Mouse (Mus musculus): ENCODE data around the gene Nphs1. TPM values are rescaled to one million over a fixed set of nuclear protein-coding genes. Genes with fewer than 3 reads are reported as not detected.

Nphs1 gene
- polyA plus RNA-seq, 1 experiment from 2014 or later, result 0.54 TPM

- Histone ChIP-seq H3K4me1 (replicated peaks; ENCODE audit: control insufficient read depth, insufficient read depth, low read length) (no peaks in the 10 kb centered on the region), H3K9me3 (ENCODE audit: control insufficient read depth, low read length) (no peaks in the 10 kb centered on the region), H3K36me3 (replicated peaks; ENCODE audit: control insufficient read depth, insufficient read depth) (peaks cover 91% of the 10 kb centered on the region), H3K4me2 (replicated peaks) (no peak overlapping the region), H3K9ac (no peak overlapping the region), H3K27ac (no peak overlapping the region), H3K4me3 (replicated peaks; ENCODE audit: low read length) (no peak overlapping the region), H3K27me3 (ENCODE audit: control insufficient read depth, insufficient read depth, low read length) (no peaks in the 10 kb centered on the region)
- ATAC-seq (ENCODE audit: low FRiP score), result no peak
- WGBS, result 42% methylated on average over 10 of the region's 10 CpGs
- no peak for DNase-seq (ENCODE audit: low spot score)
Measured at GRCm38 (mm10) chr7:30525954-30526353, 67.8 kb downstream of the Nphs1 start.

- Histone ChIP-seq H3K9ac (no peak overlapping the region), H3K4me2 (replicated peaks) (no peak overlapping the region), H3K9me3 (ENCODE audit: control insufficient read depth, low read length) (no peaks in the 10 kb centered on the region), H3K27me3 (ENCODE audit: control insufficient read depth, insufficient read depth, low read length) (no peaks in the 10 kb centered on the region), H3K4me1 (replicated peaks; ENCODE audit: control insufficient read depth, insufficient read depth, low read length) (0 out of 2 replicates have a peak, but pooled peaks cover 2% of the 10 kb centered on the region), H3K4me3 (replicated peaks; ENCODE audit: low read length) (no peak overlapping the region), H3K36me3 (replicated peaks; ENCODE audit: control insufficient read depth, insufficient read depth) (peaks cover 96% of the 10 kb centered on the region), H3K27ac (no peak overlapping the region)
- 31% methylated on average over 15 of the region's 17 CpGs for WGBS
- ATAC-seq (ENCODE audit: low FRiP score) (no peak), DNase-seq (ENCODE audit: low spot score) (no peak)
Measured at GRCm38 (mm10) chr7:30526399-30526798, 68.3 kb downstream of the Nphs1 start.

GRCm38 (mm10) chr7:30526981-30527380 lies 68.9 kb downstream of the Nphs1 start:
- WGBS, result 86% methylated on average over 14 of the region's 14 CpGs
- Histone ChIP-seq H3K9ac (no peak overlapping the region), H3K4me2 (replicated peaks) (no peak overlapping the region), H3K27me3 (ENCODE audit: control insufficient read depth, insufficient read depth, low read length) (no peaks in the 10 kb centered on the region), H3K9me3 (ENCODE audit: control insufficient read depth, low read length) (no peaks in the 10 kb centered on the region), H3K4me1 (replicated peaks; ENCODE audit: control insufficient read depth, insufficient read depth, low read length) (peaks cover 8% of the 10 kb centered on the region), H3K36me3 (replicated peaks; ENCODE audit: control insufficient read depth, insufficient read depth) (peaks cover 100% of the 10 kb centered on the region), H3K4me3 (replicated peaks; ENCODE audit: low read length) (no peak overlapping the region), H3K27ac (no peak overlapping the region)
- no peak for DNase-seq (ENCODE audit: low spot score)
- no peak for ATAC-seq (ENCODE audit: low FRiP score)

- Histone ChIP-seq H3K27me3 (ENCODE audit: control insufficient read depth, insufficient read depth, low read length) (no peaks in the 10 kb centered on the region), H3K4me3 (replicated peaks; ENCODE audit: low read length) (0 out of 2 replicates have a peak overlapping the region, but pooled peaks have one; percentile 88), H3K27ac (no peak overlapping the region), H3K4me2 (replicated peaks) (peak overlapping the region; percentile 69), H3K4me1 (replicated peaks; ENCODE audit: control insufficient read depth, insufficient read depth, low read length) (peaks cover 36% of the 10 kb centered on the region), H3K9me3 (ENCODE audit: control insufficient read depth, low read length) (no peaks in the 10 kb centered on the region), H3K9ac (peak overlapping the region; percentile 97), H3K36me3 (replicated peaks; ENCODE audit: control insufficient read depth, insufficient read depth) (peaks cover 65% of the 10 kb centered on the region)
- no peak for ATAC-seq (ENCODE audit: low FRiP score)
- DNase-seq (ENCODE audit: low spot score), result no peak
- WGBS, result 83% methylated on average over 9 of the region's 9 CpGs
Measured at GRCm38 (mm10) chr7:30531291-30531815, 73.2 kb downstream of the Nphs1 start.

- Histone ChIP-seq H3K27me3 (ENCODE audit: control insufficient read depth, insufficient read depth, low read length) (no peaks in the 10 kb centered on the region), H3K4me2 (replicated peaks) (peak overlapping the region; percentile 69), H3K27ac (no peak overlapping the region), H3K36me3 (replicated peaks; ENCODE audit: control insufficient read depth, insufficient read depth) (peaks cover 49% of the 10 kb centered on the region), H3K9me3 (ENCODE audit: control insufficient read depth, low read length) (no peaks in the 10 kb centered on the region), H3K4me3 (replicated peaks; ENCODE audit: low read length) (peak overlapping the region; percentile 88), H3K4me1 (replicated peaks; ENCODE audit: control insufficient read depth, insufficient read depth, low read length) (peaks cover 36% of the 10 kb centered on the region), H3K9ac (peak overlapping the region; percentile 97)
- ATAC-seq (ENCODE audit: low FRiP score), result no peak
- WGBS, result 8% methylated on average over 8 of the region's 8 CpGs
- DNase-seq (ENCODE audit: low spot score), result peak; percentile 37
Measured at GRCm38 (mm10) chr7:30532931-30533330, 74.8 kb downstream of the Nphs1 start.

- DNase-seq (ENCODE audit: low spot score), result peak; percentile 40
- Histone ChIP-seq H3K4me1 (replicated peaks; ENCODE audit: control insufficient read depth, insufficient read depth, low read length) (peaks cover 36% of the 10 kb centered on the region), H3K4me3 (replicated peaks; ENCODE audit: low read length) (peak overlapping the region; percentile 88), H3K36me3 (replicated peaks; ENCODE audit: control insufficient read depth, insufficient read depth) (peaks cover 38% of the 10 kb centered on the region), H3K9me3 (ENCODE audit: control insufficient read depth, low read length) (no peaks in the 10 kb centered on the region), H3K27ac (peak overlapping the region; percentile 96), H3K4me2 (replicated peaks) (peak overlapping the region; percentile 69), H3K27me3 (ENCODE audit: control insufficient read depth, insufficient read depth, low read length) (no peaks in the 10 kb centered on the region), H3K9ac (peak overlapping the region; percentile 97)
- 2% methylated on average over 24 of the region's 26 CpGs for WGBS
- ATAC-seq (ENCODE audit: low FRiP score), result peak; percentile 41
Measured at GRCm38 (mm10) chr7:30533941-30534632, 76.0 kb downstream of the Nphs1 start.

- Histone ChIP-seq H3K9ac (peak within 1 kb of the TSS; percentile 97), H3K27ac (peak within 1 kb of the TSS; percentile 96), H3K9me3 (ENCODE audit: control insufficient read depth, low read length) (no peaks in the 10 kb centered on the region), H3K4me2 (replicated peaks) (peak within 1 kb of the TSS; percentile 69), H3K4me1 (replicated peaks; ENCODE audit: control insufficient read depth, insufficient read depth, low read length) (peaks cover 36% of the 10 kb centered on the region), H3K27me3 (ENCODE audit: control insufficient read depth, insufficient read depth, low read length) (no peaks in the 10 kb centered on the region), H3K4me3 (replicated peaks; ENCODE audit: low read length) (peak within 1 kb of the TSS; percentile 88), H3K36me3 (replicated peaks; ENCODE audit: control insufficient read depth, insufficient read depth) (peaks cover 37% of the 10 kb centered on the region)
- DNase-seq (ENCODE audit: low spot score) (peak; percentile 98), ATAC-seq (ENCODE audit: low FRiP score) (peak; percentile 93)
- WGBS, result under 1% methylated on average over 67 of the region's 84 CpGs
Measured at GRCm38 (mm10) chr7:30534633-30535577, 76.8 kb downstream of the Nphs1 start, which contains the start of gene Arhgap33. TSS of gene Arhgap33 (minus strand) at chr7:30535060.
